Mouse (Mus musculus) spleen, embryonic (tissue): Measurements from ENCODE around the gene Setd6.

ENCODE experiments used
- CTCF ChIA-PET: fragments of 350-600 bp; sonication (Branson Sonifier 250); formaldehyde crosslinking; loops from one replicate; lab custom pipeline; 2022; lab: Charles Lee

Setd6 gene

DNA sequence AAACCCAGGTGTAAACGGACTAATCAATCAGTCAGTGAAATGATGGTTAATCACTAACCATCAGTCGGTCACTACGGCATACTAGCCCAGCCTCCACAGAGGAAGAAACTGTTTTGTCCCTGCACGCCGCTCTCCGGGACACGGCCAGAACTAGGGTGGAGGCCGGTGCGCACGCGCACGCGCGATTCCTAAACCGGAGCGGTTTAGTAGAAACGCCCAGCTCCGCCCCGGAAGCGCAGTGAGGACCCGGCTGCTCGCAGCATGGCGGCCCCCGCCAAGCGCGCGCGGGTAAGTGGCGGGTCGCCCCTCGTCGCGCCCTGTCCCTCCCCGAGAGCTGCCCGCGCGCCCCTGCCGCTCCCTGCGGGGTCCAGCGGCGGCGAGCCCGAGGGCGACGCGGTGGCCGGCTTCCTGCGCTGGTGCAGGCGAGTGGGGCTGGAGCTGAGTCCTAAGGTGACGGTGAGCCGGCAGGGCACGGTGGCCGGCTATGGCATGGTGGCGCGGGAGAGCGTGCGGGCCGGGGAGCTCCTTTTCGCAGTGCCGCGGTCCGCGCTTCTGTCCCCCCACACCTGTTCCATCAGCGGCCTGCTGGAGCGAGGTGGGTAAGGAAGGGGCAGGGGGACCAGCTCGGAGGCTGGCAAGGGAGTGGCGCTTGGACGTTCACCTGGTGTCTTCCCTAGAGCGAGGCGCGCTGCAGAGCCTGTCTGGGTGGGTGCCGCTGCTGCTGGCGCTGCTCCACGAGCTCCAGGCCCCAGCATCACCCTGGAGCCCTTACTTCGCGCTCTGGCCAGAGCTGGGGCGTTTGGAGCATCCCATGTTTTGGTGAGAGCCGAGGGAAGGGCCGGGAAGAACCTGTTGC, at the start of gene Setd6:
Gene Setd6 (plus strand): TSS at position 206 of the 856 bp plus-strand sequence.
- CTCF ChIA-PET: no interaction called here

DNA sequence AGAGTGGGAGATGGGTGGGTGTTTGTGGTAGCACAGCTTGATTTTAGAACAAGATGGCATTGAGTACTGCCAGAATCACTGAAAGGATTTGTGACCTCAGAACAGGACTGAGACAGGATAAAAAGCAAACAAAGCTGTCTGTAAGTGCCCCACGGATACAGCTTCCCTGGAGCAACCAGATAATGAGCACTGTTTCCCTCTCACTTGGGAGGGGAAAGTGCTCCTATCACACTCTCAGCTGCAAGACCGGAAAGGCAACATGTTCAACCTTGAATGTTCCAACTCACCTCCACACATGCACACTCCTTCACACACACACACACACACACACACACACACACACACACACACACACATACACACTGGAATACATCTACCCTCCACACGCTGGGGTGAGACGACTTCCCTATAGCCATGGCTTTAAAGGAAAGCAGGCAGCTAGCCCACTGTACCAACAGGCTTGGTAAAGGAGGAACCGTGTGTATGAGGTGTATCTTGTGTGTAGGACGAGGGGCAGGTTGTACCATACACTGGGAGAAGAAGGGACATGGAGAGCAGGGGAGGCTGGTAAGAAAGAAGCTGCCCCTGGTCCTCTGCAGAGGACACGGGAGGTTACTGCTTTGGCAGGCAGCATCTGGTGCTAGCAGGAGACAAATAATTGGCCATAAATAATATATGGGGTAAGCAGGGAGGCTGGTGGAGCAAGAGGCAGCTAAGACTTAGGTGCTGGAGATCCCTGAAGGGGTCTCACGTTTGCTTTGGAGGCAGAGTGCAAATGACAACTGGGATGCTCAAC, 47.3 kb upstream of the Setd6 start:
- CTCF ChIA-PET: no interaction called here

DNA sequence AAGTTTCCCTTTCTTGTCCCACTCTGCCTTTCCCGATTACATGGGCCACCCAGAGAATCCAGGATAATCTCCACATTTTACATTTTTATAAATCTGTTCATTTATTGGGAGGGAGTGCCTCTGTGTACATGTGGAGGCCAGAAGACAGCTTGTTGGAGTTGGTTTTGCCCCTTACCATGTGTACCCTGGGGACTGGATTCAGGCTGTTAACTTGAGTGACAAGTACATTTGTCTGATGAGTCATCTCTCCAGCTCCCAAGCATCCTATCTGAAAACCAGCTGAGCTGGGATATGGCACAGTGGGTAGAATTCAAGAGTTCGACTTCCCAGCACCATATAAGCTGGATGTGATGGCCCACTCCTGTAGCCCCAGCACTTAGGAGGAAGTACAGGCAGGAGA, 45.7 kb upstream of the Setd6 start:
- CTCF ChIA-PET: no interaction called here

- CTCF ChIA-PET: no interaction called here
Measured at GRCm38 (mm10) chr8:95671861-95672260, 43.8 kb upstream of the Setd6 start.

- CTCF ChIA-PET: no interaction called here
Measured at GRCm38 (mm10) chr8:95672811-95673210, 42.9 kb upstream of the Setd6 start.

- CTCF ChIA-PET: interaction anchor here (0.6 kb wide), 1 partner anchor 20 kb away, joined by 6 read pairs; no protein-coding TSS in a partner anchor
Measured at GRCm38 (mm10) chr8:95676631-95677030, 39.0 kb upstream of the Setd6 start, which contains the start of gene Ndrg4. TSS of gene Ndrg4 (plus strand) at chr8:95676980.

GRCm38 (mm10) chr8:95677591-95678023, 38.1 kb upstream of the Setd6 start:
- CTCF ChIA-PET: no interaction called here

DNA sequence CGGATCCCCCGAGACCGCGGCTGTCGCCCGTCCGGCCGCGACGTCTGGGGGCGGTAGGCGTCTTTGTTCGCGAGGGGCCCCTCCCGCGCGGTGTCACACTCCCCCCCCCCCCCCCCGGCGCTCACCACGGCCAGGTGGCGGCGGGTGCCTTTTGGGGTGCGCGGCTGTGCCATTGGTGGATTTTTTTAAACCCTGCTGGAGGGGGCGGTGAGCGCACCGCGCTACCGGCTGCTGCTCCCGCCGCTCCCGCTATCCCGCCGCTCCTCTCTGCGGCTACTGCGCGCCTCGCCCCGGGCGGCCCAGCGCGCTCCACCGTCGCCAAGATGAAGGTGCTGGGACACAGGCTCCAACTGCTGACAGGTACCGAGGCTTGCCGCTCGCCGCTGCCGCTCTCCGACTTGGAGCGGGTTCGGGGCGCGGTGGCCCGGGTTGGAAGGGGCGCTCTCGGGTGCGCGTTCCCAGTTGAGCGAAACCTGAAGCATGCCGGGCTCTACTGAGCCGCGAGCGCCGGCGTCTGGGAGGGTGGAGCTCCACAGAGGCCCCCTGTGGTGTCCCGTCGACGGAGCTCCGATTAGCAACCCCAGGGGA, 37.6 kb upstream of the Setd6 start:
- CTCF ChIA-PET: no interaction called here

DNA sequence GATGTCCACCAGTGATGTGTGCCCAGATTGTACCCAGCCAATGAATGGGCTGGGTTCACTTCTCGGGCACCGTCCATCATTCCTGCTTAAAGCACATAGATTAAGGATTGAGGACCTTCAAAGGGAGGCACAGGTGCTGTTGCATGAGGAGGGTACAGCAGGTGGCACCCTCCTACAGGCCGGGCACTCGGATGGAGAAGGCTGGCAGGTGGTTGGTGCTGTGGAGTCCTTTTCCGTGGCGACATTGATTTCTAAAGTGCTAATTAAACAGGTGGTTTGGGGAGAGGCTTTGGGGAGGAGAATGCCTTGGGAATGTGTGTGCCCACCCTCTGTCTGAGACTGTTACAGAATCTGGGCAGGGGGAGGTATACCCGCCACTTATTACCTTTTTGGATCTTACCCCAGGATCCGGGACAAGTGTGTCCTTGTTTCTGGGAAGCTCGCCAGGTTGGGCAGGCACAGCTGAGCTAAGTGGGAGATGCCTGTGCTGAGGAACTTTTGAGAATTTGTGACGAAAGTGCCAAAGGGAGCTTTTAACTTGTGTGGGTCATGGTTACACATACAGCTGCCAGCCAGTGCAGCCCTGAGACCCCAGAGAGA, 27.5 kb upstream of the Setd6 start:
- CTCF ChIA-PET: no interaction called here

GRCm38 (mm10) chr8:95690929-95691541, 24.6 kb upstream of the Setd6 start:
- CTCF ChIA-PET: interaction anchor here (0.6 kb wide), 1 partner anchor 12 kb away, joined by 8 read pairs; no protein-coding TSS in a partner anchor

DNA sequence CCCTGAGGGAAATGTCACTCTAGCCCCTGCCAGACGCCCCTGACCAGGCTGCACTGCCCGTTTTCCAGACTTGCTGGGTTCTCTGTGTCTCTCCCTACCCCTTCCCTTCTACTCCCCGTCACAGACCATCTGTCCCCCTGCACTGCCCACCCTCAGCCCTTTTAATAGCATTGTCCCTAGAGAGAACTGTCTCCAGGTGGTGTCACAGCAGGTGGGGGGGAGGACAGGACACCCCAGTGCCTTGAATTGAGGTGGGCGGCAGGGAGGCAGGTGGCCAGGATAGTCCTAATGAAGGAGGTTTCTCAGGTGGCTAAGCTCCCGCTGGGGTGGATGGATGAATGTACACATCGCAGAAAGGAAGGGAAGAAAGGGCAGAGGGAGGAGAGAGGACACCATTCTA, 21.1 kb upstream of the Setd6 start:
- CTCF ChIA-PET: no interaction called here

DNA sequence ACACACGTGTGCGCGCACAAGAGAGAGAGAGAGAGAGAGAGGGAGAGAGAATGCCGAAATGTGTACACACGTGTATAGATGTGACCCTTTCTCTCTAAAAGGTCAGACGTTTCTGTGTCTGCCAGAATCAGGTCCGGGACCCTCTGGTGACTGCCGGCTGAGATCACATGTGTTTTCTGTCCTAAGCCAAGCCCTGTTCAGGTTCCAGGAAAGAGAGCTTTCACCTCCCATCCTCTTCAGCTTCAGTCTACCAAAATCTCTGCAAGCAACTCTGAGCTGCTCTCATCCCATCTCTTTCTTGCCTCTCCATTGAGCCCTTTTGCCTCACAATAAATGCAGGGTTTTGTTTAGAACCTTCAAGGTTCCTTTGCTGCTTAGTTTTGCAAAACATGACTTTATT, 19.0 kb upstream of the Setd6 start:
- CTCF ChIA-PET: interaction anchor here (0.7 to 2.7 kb wide), 3 partner anchors 20 to 96 kb away, joined by 3 to 8 read pairs (median 6); no protein-coding TSS in a partner anchor

GRCm38 (mm10) chr8:95697128-95697527, 18.6 kb upstream of the Setd6 start:
- CTCF ChIA-PET: interaction anchor here (0.5 to 2.7 kb wide), 4 partner anchors 21 to 1564 kb away, joined by 3 to 8 read pairs (median 5); no protein-coding TSS in a partner anchor

- CTCF ChIA-PET: interaction anchor here (0.7 to 2.7 kb wide), 2 partner anchors 60 to 98 kb away, joined by 8 read pairs; no protein-coding TSS in a partner anchor
Measured at GRCm38 (mm10) chr8:95698179-95698578, 17.5 kb upstream of the Setd6 start.

- CTCF ChIA-PET: interaction anchor here (0.5 kb wide), 1 partner anchor 124 kb away, joined by 5 read pairs; no protein-coding TSS in a partner anchor
Measured at GRCm38 (mm10) chr8:95700282-95700681, 15.4 kb upstream of the Setd6 start.

DNA sequence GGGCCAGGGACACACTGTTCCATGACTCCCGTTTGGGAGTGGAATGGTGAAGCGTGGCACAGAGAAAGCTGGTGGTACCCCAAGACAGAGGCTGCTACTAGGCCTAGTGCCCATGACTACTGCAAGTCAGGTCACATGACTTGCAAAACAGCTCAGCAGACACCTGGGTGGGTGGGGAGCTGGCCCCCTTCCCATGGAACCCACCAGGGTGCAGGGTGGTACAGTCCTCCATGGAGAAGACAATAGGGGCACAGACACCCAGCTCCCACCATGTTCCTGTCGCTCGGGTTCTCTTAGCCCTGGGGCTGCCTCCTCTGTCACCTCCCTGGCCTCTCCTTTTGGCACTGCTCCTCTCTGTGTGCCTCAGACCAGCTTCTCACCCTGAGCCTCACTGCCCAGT, 13.9 kb upstream of the Setd6 start:
- CTCF ChIA-PET: no interaction called here

DNA sequence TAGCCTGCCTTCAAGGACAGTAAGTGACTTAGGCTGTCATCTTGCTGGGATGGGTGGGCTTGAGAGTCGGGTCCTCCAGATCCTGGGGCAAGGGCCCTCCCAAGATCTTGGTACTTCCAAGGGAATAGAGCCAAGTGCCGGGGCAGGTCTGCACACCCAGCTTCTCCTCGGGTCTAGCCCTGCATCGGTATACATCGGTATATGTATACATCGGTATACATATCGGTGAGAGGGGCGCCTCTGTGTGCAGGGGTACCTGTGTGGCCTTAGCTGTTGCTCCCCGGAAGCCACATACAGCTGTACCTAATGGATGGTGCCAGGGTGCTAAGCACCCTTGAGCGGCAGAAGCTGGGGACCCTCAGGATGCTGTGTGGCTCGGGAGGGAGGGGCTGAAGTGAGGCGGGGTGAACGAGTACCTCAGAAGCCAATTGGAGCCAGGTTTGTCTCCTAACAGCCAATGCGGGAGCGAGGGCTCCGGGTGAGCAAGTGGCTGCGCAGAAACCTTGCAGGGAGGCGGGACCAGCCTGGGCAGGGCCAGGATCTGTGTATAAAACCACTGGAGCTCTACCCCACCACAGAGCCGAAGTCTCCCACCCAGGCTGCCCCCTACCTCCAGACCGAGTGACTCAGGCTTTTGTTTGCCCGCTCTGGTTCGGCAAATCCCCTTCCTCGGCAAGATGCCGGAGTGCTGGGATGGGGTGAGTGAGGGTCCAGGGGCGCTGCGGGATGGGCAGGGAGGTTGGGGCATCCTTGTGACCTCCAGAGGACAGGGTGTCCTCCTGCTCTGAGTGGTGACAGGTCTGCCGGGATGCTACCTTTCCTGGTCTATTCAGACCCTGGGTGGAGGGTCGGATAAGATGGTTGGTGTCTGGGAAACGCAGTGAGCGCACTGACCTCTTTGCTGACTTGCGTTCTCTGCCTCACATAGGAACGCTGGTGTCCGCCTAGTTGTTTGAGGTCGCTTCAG, 12.9 kb upstream of the Setd6 start:
- CTCF ChIA-PET: no interaction called here

- CTCF ChIA-PET: no interaction called here
Measured at GRCm38 (mm10) chr8:95703461-95704260, 12.0 kb upstream of the Setd6 start.

- CTCF ChIA-PET: no interaction called here
Measured at GRCm38 (mm10) chr8:95704538-95704937, 11.1 kb upstream of the Setd6 start.
